Mouse (Mus musculus) adrenal gland (tissue): ENCODE data around the gene Zfp954.

Experiments
- intact Hi-C: fragments of 180-260 bp; cut with DNase I; formaldehyde crosslinking; loops from one replicate; pipeline ENCODE4 v1.15.1; 2025
- long read RNA-seq, 2 experiments: library from polyadenylated mRNA; unstranded; transcript quantifications; one replicate each; pipeline ENCODE4 v2.0.0; 2020; ENCODE audit warnings: borderline replicate concordance in 1 of 2; ENCODE audit not compliant: insufficient replicate concordance in 1 of 2

Zfp954 gene
- long read RNA-seq, experiment 1, transcript Zfp954-201 (5 exons, 2,042 nt) = major isoform, 11 of 12 reads
- long read RNA-seq, experiment 1, partial matches to known transcripts = 0 of 12 reads
- long read RNA-seq, experiment 1, other reads (novel, unspliced or antisense) = 1 of 12 reads
- long read RNA-seq, experiment 2, transcript Zfp954-201 (5 exons, 2,042 nt) = major isoform, 9 of 11 reads
- long read RNA-seq, experiment 2, partial matches to known transcripts = 0 of 11 reads
- long read RNA-seq, experiment 2, other reads (novel, unspliced or antisense) = 2 of 11 reads

- intact Hi-C loops = no loop called here
Observed at GRCm38 (mm10) chr7:7120921-7121601, at the start of gene Zfp954. Zfp954 (minus strand) TSS chr7:7121488.

DNA sequence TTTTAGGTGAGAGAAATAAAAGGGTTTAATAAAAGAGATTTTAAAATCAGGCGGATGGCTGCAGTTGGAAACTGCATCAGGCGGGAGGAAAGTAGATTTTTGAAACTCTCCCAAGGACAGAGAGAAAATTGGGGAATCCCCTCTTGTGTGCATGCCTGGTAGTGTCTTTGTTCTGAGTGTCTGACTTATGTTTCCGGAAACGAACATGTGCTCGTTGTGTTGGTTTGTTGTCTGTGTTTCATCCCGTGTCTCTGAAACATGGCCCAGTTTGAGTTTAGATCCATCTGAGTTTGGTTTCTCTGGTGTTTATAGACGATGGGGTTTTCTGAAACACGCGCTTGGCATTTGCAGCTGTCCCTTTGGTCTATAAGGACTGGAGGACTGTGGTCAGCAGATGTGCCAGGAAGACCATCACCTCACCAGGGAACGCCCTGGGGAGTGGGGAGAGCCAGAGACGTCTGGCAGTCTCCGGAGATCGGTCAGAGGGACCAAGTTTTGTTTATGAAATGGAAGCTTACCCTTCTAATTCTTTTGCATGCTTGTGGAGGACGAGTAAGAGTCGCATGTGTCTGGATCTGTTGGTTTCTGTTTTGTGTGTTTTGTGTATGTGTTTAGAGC, 24.8 kb upstream of the Zfp954 start:
- intact Hi-C loops = no loop called here

GRCm38 (mm10) chr7:7144215-7144614, 22.9 kb upstream of the Zfp954 start:
- intact Hi-C loops = no loop called here

GRCm38 (mm10) chr7:7136379-7136866, 15.1 kb upstream of the Zfp954 start, which contains the start of gene Zfp773:
Zfp773 (minus strand) TSS chr7:7136755.
- intact Hi-C loops = loop anchor here (10.0 kb wide), 1 partner anchor 148 kb away; no protein-coding TSS in a partner anchor

DNA sequence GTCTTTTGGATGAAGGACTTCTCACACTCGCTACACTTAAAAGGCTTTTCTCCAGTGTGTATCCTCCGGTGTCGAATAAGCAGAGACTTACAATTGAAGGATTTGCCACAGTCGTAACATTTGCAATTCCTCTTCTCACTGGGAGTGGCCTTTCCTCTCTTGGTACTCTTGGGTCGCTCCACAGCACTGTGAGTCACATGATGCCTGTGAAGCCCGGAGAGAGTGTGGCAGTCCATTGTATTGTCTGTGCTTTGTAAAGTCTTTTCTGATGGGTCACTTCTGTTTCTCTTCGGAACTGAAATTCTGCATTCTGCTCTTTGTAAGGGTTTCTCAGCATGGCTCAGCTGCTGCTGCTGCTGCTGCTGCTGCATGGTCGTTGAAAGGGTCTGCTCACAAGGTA, 11.5 kb upstream of the Zfp954 start:
- intact Hi-C loops = loop anchor here (10.0 kb wide), 1 partner anchor 152 kb away; no protein-coding TSS in a partner anchor

DNA sequence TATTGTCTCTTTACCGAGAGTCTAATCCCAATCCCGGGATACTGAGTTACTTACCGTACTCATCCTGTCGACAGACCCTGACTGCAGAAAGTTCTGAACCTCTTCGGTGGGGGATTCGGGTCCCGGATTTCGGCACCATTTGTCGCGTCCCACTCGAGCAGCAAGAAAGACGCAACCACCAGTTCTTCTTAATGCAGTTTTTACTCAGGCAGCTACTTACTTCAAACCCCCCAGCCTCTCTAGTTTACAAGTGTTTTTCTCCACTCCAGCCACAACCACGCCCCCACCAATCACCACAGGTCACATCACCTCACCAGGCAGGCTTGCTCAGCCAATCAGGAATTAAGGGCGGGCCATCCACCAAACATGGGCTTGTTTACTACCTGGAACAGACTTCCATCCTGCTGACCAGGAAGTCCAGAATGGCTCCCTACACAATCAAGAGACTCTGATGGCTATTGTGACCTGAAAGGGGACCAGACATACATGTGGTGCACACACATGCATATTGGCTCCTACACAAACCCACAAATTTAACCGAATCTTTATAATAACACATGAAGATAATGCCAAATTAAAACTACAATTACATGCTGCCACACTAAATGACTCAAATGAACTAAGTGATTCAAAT, 9.3 kb upstream of the Zfp954 start:
- intact Hi-C loops = loop anchor here (10.0 kb wide), 1 partner anchor 154 kb away; no protein-coding TSS in a partner anchor

- intact Hi-C loops = no loop called here
Observed at GRCm38 (mm10) chr7:7121602-7121980, 303 bp upstream of the Zfp954 start.

- intact Hi-C loops = no loop called here
Observed at GRCm38 (mm10) chr7:7118441-7118840, 2.8 kb downstream of the Zfp954 start.

DNA sequence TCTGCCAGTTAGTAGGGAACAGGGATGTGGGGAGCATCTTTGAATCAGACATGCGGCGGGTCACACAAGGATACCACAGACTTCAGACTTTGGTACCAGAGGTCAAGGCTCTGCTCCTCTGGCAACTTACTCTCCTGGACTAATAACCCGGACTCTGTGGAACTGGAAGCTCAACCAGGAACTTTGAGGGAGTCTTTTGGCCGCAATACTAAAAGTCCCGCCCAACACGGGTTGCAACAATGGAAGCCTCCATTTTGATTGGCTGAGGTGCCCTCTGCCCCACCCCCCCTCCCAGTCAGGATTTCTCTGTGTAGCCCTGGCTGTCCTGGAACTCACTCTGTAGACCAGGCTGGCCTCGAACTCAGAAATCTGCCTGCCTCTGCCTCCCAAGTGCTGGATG, 12.8 kb downstream of the Zfp954 start:
- intact Hi-C loops = no loop called here
